Comparison of ENCODE assay signal across 8 mouse cellular contexts in the genomic region with DNA sequence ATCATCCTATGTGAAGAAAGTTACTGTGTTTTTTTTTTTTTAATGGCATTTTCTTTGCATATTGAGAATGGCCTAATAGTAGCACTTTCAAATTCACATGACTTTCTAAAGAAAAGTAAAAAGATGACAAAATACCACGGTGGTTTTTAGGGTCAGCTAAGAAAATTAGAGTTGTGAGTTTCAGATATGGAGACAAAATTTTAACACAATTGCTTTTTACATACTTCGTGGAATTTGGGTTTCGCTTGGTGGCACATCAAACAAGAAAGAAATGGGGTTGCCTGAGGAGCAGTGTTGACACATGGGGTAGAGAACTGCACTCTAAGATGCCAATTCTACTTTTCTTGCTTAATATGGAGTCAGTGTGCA. TPM values are rescaled to one million over a fixed set of nuclear protein-coding genes. Genes with fewer than 3 reads are reported as not detected.
DNase-seq lines count a peak whose midpoint lies in the region; ATAC-seq and TF ChIP-seq lines count a peak whose summit lies in the region.

No protein-coding gene starts in this region.

- TF ChIP-seq POLR2A in bone marrow, adult 2 months (IDR thresholded peaks at IDR 0.05; ENCODE audit: borderline replicate concordance, control insufficient read depth, low read depth, low read length) = no peak

- H3K36me3 ChIP-seq in kidney, embryonic 14.5 days (ENCODE audit: control insufficient read depth, insufficient read depth, low read length) = no peaks in the 10 kb centered on the region; the same call in 1 of the 2 replicates
- H3K36me3 ChIP-seq in hindbrain, embryonic 15.5 days = no peaks in the 10 kb centered on the region
- H3K36me3 ChIP-seq in midbrain, embryonic 16.5 days (ENCODE audit: control insufficient read depth, insufficient read depth, low read length) = no peaks in the 10 kb centered on the region

- H3K27ac ChIP-seq in kidney, embryonic 14.5 days (ENCODE audit: low read depth, low read length) = peak overlapping the region; percentile 96
- peak overlapping the region; percentile 98; the same call in 1 of the 2 replicates for H3K27ac ChIP-seq in bone marrow, adult 2 months (ENCODE audit: control insufficient read depth, insufficient read depth, low read depth, low read length, poor library complexity)
- peak overlapping the region; percentile 97 for H3K27ac ChIP-seq in hindbrain, embryonic 15.5 days (replicated peaks)
- H3K27ac ChIP-seq in midbrain, embryonic 16.5 days (ENCODE audit: low read length) = peak overlapping the region; percentile 97; the same call in 1 of the 2 replicates

- 19% methylated on average over 3 of the region's 3 CpGs for WGBS in kidney, embryonic 14.5 days
- WGBS in bone marrow, adult 2 months = 3% methylated on average over 3 of the region's 3 CpGs
- WGBS in hindbrain, embryonic 15.5 days = 17% methylated on average over 3 of the region's 3 CpGs
- 9% methylated on average over 3 of the region's 3 CpGs for WGBS in midbrain, embryonic 16.5 days

- ATAC-seq in kidney, embryonic 14.5 days (ENCODE audit: low FRiP score, low TSS enrichment) = no peak
- no peak for ATAC-seq in hindbrain, embryonic 15.5 days (ENCODE audit: low FRiP score, low read depth)
- ATAC-seq in midbrain, embryonic 16.5 days = no peak

- DNase-seq in kidney, postnatal 36 days = no peak
- DNase-seq in layer of hippocampus, adult 9-10 months (ENCODE audit: low spot score) = no peak
- no peak for DNase-seq in right cerebral cortex, postnatal 36 days (ENCODE audit: low spot score in 2 of 2)
- DNase-seq in cerebellum, postnatal 14 days = no peak

- peak overlapping the region; percentile 97 for H3K4me3 ChIP-seq in kidney, embryonic 14.5 days (ENCODE audit: low read length)
- peak overlapping the region; percentile 96 for H3K4me3 ChIP-seq in bone marrow, adult 2 months (replicated peaks; ENCODE audit: control insufficient read depth, low read depth, low read length)
- H3K4me3 ChIP-seq in hindbrain, embryonic 15.5 days = peak overlapping the region; percentile 94
- peak overlapping the region; percentile 96 for H3K4me3 ChIP-seq in midbrain, embryonic 16.5 days (ENCODE audit: low read depth, low read length)

- peaks cover 42% of the 10 kb centered on the region for H3K4me1 ChIP-seq in kidney, embryonic 14.5 days (ENCODE audit: control insufficient read depth, insufficient read depth, low read length)
- H3K4me1 ChIP-seq in bone marrow, adult 2 months (ENCODE audit: control insufficient read depth, insufficient read depth, low read length) = peaks cover 11% of the 10 kb centered on the region
- peaks cover 67% of the 10 kb centered on the region for H3K4me1 ChIP-seq in hindbrain, embryonic 15.5 days (replicated peaks)
- peaks cover 54% of the 10 kb centered on the region for H3K4me1 ChIP-seq in midbrain, embryonic 16.5 days (ENCODE audit: control insufficient read depth, insufficient read depth, low read length)

- peak overlapping the region; percentile 100 for H3K9ac ChIP-seq in kidney, embryonic 14.5 days (ENCODE audit: low read depth, low read length)
- peak overlapping the region; percentile 99 for H3K9ac ChIP-seq in hindbrain, embryonic 15.5 days
- H3K9ac ChIP-seq in midbrain, embryonic 16.5 days (ENCODE audit: low read depth, low read length) = peak overlapping the region; percentile 95

- H3K4me2 ChIP-seq in kidney, embryonic 14.5 days (replicated peaks; ENCODE audit: low read depth, low read length) = peak overlapping the region; percentile 66
- H3K4me2 ChIP-seq in hindbrain, embryonic 15.5 days = peak overlapping the region; percentile 54
- H3K4me2 ChIP-seq in midbrain, embryonic 16.5 days (ENCODE audit: low read length) = peak overlapping the region; percentile 71

- no peaks in the 10 kb centered on the region for H3K9me3 ChIP-seq in kidney, embryonic 14.5 days (ENCODE audit: control insufficient read depth, low read length)
- H3K9me3 ChIP-seq in hindbrain, embryonic 15.5 days = no peaks in the 10 kb centered on the region
- H3K9me3 ChIP-seq in midbrain, embryonic 16.5 days (replicated peaks; ENCODE audit: control insufficient read depth, low read length, poor library complexity, severe bottlenecking) = no peaks in the 10 kb centered on the region

- no peak for TF ChIP-seq CTCF in bone marrow, adult 2 months (IDR thresholded peaks at IDR 0.05; ENCODE audit: control insufficient read depth, insufficient read depth, low read length)

- no peaks in the 10 kb centered on the region for H3K27me3 ChIP-seq in kidney, embryonic 14.5 days (ENCODE audit: control insufficient read depth, insufficient read depth, low read length)
- H3K27me3 ChIP-seq in hindbrain, embryonic 15.5 days = no peaks in the 10 kb centered on the region
- H3K27me3 ChIP-seq in midbrain, embryonic 16.5 days (ENCODE audit: control insufficient read depth, insufficient read depth, low read depth, low read length) = no peaks in the 10 kb centered on the region

RNA-seq across cellular contexts. Expression of a gene that starts 1.4 kb away (rescaled TPM):
- 13.5 and 18.1 TPM in 2 replicates for polyA plus RNA-seq in kidney, embryonic 14.5 days (2014; fragmentation: Nextera tagmentation; extraction: Ambion mirVana)
- polyA plus RNA-seq in bone marrow, adult 2 months (2011; ENCODE audit: insufficient read depth, insufficient read length, low replicate concordance, missing spikeins) = 5.0 and 14.4 TPM in 2 replicates
- polyA plus RNA-seq in hindbrain, embryonic 15.5 days (2015; fragmentation: Nextera tagmentation; extraction: Ambion mirVana) = 12.1 and 12.7 TPM in 2 replicates
- polyA plus RNA-seq in midbrain, embryonic 16.5 days (2015; fragmentation: Nextera tagmentation; extraction: Ambion mirVana) = 12.6 and 13.1 TPM in 2 replicates

RNA-seq across cellular contexts. Expression of a gene that starts 47.2 kb away (rescaled TPM):
- 21.0 and 36.0 TPM in 2 replicates for polyA plus RNA-seq in kidney, embryonic 14.5 days (2014; fragmentation: Nextera tagmentation; extraction: Ambion mirVana)
- 10.7 and 15.5 TPM in 2 replicates for polyA plus RNA-seq in bone marrow, adult 2 months (2011; ENCODE audit: insufficient read depth, insufficient read length, low replicate concordance, missing spikeins)
- 56.9 and 63.2 TPM in 2 replicates for polyA plus RNA-seq in hindbrain, embryonic 15.5 days (2015; fragmentation: Nextera tagmentation; extraction: Ambion mirVana)
- 64.1 and 66.2 TPM in 2 replicates for polyA plus RNA-seq in midbrain, embryonic 16.5 days (2015; fragmentation: Nextera tagmentation; extraction: Ambion mirVana)
